Mouse (Mus musculus) testis, adult 2 months (tissue): ENCODE data around the gene Pitpnc1.

Experiments
- CTCF ChIP-seq: fragments of 200-500 bp; IDR thresholded peaks from 2 replicates; pipeline ENCODE4 v1.5.1; 2012; ENCODE audit warnings: low read depth, mild to moderate bottlenecking, inconsistent platforms, low read length, moderate library complexity; ENCODE audit not compliant: control insufficient read depth, insufficient read depth, insufficient replicate concordance
- POLR2A ChIP-seq: fragments of 200-500 bp; IDR thresholded peaks from 2 replicates; pipeline ENCODE4 v1.6.1; 2012; ENCODE audit warnings: low read depth, mild to moderate bottlenecking, inconsistent platforms, low read length, moderate library complexity; ENCODE audit not compliant: control insufficient read depth

DNA sequence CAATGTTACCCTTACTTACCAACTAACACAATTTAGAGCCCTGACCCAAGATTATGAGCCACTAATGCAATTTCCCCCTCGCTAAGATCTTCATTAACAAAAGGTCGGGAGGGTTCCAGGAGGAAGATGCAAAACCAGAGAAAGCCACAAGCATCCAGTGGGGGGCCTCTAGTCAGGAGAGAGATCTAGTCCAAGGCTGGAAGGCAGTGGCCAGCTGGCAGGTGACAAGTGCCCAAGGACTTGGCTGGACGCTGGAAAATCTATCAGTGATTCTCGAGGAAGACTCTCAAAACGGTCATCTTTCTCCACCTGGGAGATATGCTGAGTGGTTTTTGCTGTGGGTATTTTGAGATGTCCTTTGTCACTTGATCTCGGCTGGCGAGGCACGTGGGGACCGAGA, 196.3 kb downstream of the Pitpnc1 start:
- TF ChIP-seq CTCF (no peak), POLR2A (no peak)
